Mouse (Mus musculus) liver, adult 2 months (tissue): Measurements from ENCODE around the gene Arhgdig.

ENCODE experiments used
- CTCF ChIP-seq: fragments of 200-500 bp; IDR thresholded peaks from 2 replicates; pipeline ENCODE4 v1.5.1; 2011; ENCODE audit warnings: low read depth, low read length, control low read depth
- POLR2A ChIP-seq: fragments of 200-500 bp; IDR thresholded peaks from 2 replicates; pipeline ENCODE4 v1.6.1; 2011; ENCODE audit warnings: low read length, control low read depth; ENCODE audit not compliant: insufficient read depth; ENCODE audit errors: extremely low read depth

DNA sequence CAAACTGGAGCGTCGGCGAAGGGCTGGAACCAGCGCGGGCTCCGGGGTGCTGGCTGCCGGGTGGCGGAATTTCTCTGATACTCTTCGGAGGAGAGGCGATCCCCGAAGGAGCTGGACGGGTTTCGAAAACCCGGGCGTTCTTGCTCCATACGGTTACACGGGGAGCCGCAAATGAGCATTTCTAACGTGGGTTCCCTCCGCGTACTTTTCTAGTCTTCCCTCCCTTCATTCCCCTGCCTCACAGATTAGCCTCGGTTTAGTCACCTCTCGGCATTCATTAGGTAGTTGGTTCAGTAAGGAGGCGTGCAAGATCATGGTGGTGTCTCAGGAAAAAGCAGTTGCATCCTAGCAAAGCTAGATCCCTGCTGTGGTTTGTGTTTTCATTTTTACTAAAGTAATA lies 45.8 kb upstream of the Arhgdig start:
- TF ChIP-seq CTCF (no peak), POLR2A (no peak)
